Mouse (Mus musculus): ENCODE results near the gene Rbm28. TPM values are rescaled to one million over a fixed set of nuclear protein-coding genes. Genes with fewer than 3 reads are reported as not detected.

The Rbm28 gene
- polyA plus RNA-seq, 1 experiment from 2014 or later = 50.0 TPM

- in situ Hi-C loops (cut with MboI; ENCODE audit: low pct_unique_long_range_greater_than_20kb) = loop anchor here (5.0 to 10.0 kb wide), 2 partner anchors 604 to 722 kb away; partner anchors contain the start of genes Arf5, Fscn3 and Gcc1
- ChIA-PET POLR2A (interaction anchor here (0.6 to 1.2 kb wide), 2 partner anchors 15 to 81 kb away, joined by 3 to 5 read pairs; no protein-coding TSS in a partner anchor), CTCF (interaction anchor here (0.9 to 2.0 kb wide), 7 partner anchors 10 to 197 kb away, joined by 3 to 5 read pairs (median 3); no protein-coding TSS in a partner anchor)
- no peak for DNase-seq (ENCODE audit: low read depth, low spot score)
- H3K27me3 ChIP-seq = no peaks in the 10 kb centered on the region
- ATAC-seq = peak; percentile 32
- no peak for TF ChIP-seq CTCF (IDR thresholded peaks at IDR 0.05)
Measured at GRCm38 (mm10) chr6:29146641-29147040, 18.2 kb downstream of the Rbm28 start.

- CTCF ChIA-PET = interaction anchor here (0.8 to 2.0 kb wide), 9 partner anchors 9 to 196 kb away, joined by 3 to 10 read pairs (median 4); no protein-coding TSS in a partner anchor
Measured at GRCm38 (mm10) chr6:29145456-29146307, 19.1 kb downstream of the Rbm28 start.

GRCm38 (mm10) chr6:29144971-29145370 is 19.8 kb downstream of the Rbm28 start:
- in situ Hi-C loops (cut with MboI; ENCODE audit: low pct_unique_long_range_greater_than_20kb) = loop anchor here (5.0 to 10.0 kb wide), 4 partner anchors 108 to 720 kb away; partner anchors contain the start of genes Arf5, Fscn3 and Gcc1
- ChIA-PET CTCF (interaction anchor here (1.1 to 1.9 kb wide), 7 partner anchors 10 to 190 kb away, joined by 3 to 10 read pairs (median 5); no protein-coding TSS in a partner anchor), POLR2A (no interaction called here)
- H3K27me3 ChIP-seq = no peaks in the 10 kb centered on the region
- ATAC-seq (peak; percentile 13), DNase-seq (ENCODE audit: low read depth, low spot score) (no peak)
- TF ChIP-seq CTCF (IDR thresholded peaks at IDR 0.05) = no peak

More at GRCm38 (mm10) chr6:29145456-29146307, 19.1 kb downstream of the Rbm28 start:
- POLR2A ChIA-PET = interaction anchor here (0.6 to 1.2 kb wide), 2 partner anchors 16 to 80 kb away, joined by 3 to 5 read pairs; no protein-coding TSS in a partner anchor
- TF ChIP-seq CTCF (IDR thresholded peaks at IDR 0.05) = no peak
- ATAC-seq = no peak
- H3K27me3 ChIP-seq = no peaks in the 10 kb centered on the region
- DNase-seq (ENCODE audit: low read depth, low spot score) = no peak
- in situ Hi-C loops (cut with MboI; ENCODE audit: low pct_unique_long_range_greater_than_20kb) = loop anchor here (5.0 to 10.0 kb wide), 2 partner anchors 603 to 721 kb away; partner anchors contain the start of genes Arf5, Fscn3 and Gcc1

- in situ Hi-C loops (cut with MboI; ENCODE audit: low pct_unique_long_range_greater_than_20kb) = loop anchor here (5.0 to 10.0 kb wide), 3 partner anchors 106 to 719 kb away; partner anchors contain the start of genes Arf5, Fscn3 and Gcc1
- ATAC-seq (no peak), DNase-seq (ENCODE audit: low read depth, low spot score) (no peak)
- TF ChIP-seq CTCF (IDR thresholded peaks at IDR 0.05) = peak; percentile 84
- CTCF ChIA-PET = interaction anchor here (0.8 to 1.7 kb wide), 7 partner anchors 11 to 113 kb away, joined by 3 to 6 read pairs (median 4); partner anchors contain the start of gene Rbm28
- POLR2A ChIA-PET = no interaction called here
- no peaks in the 10 kb centered on the region for H3K27me3 ChIP-seq
Measured at GRCm38 (mm10) chr6:29143608-29144007, 21.2 kb downstream of the Rbm28 start.

- no peaks in the 10 kb centered on the region for H3K27me3 ChIP-seq
- no peak for ATAC-seq
- DNase-seq (ENCODE audit: low read depth, low spot score) = no peak
- ChIA-PET CTCF (interaction anchor here (0.8 to 1.5 kb wide), 3 partner anchors 17 to 113 kb away, joined by 3 read pairs; no protein-coding TSS in a partner anchor), POLR2A (interaction anchor here (0.9 kb wide), 1 partner anchor 19 kb away, joined by 3 read pairs; no protein-coding TSS in a partner anchor)
- TF ChIP-seq CTCF (IDR thresholded peaks at IDR 0.05) = no peak
- in situ Hi-C loops (cut with MboI; ENCODE audit: low pct_unique_long_range_greater_than_20kb) = no loop called here
Measured at GRCm38 (mm10) chr6:29137441-29137840, 27.4 kb downstream of the Rbm28 start.

- DNase-seq (ENCODE audit: low read depth, low spot score) = no peak
- no peaks in the 10 kb centered on the region for H3K27me3 ChIP-seq
- TF ChIP-seq CTCF (IDR thresholded peaks at IDR 0.05) = no peak
- ATAC-seq = no peak
- in situ Hi-C loops (cut with MboI; ENCODE audit: low pct_unique_long_range_greater_than_20kb) = no loop called here
- POLR2A ChIA-PET = no interaction called here
- CTCF ChIA-PET = interaction anchor here (1.5 to 1.6 kb wide), 2 partner anchors 9 to 11 kb away, joined by 3 to 6 read pairs; no protein-coding TSS in a partner anchor
Measured at GRCm38 (mm10) chr6:29133100-29133499, 31.7 kb downstream of the Rbm28 start.

GRCm38 (mm10) chr6:29126878-29127426 is 37.9 kb downstream of the Rbm28 start:
- POLR2A ChIA-PET = no interaction called here
- DNase-seq (ENCODE audit: low read depth, low spot score) (no peak), ATAC-seq (no peak)
- CTCF ChIA-PET = interaction anchor here (1.4 kb wide), 2 partner anchors 8 to 16 kb away, joined by 3 to 4 read pairs; no protein-coding TSS in a partner anchor
- H3K27me3 ChIP-seq = no peaks in the 10 kb centered on the region
- TF ChIP-seq CTCF (IDR thresholded peaks at IDR 0.05) = no peak
- in situ Hi-C loops (cut with MboI; ENCODE audit: low pct_unique_long_range_greater_than_20kb) = no loop called here

GRCm38 (mm10) chr6:29119990-29120389 is 44.8 kb downstream of the Rbm28 start:
- ATAC-seq (no peak), DNase-seq (ENCODE audit: low read depth, low spot score) (no peak)
- TF ChIP-seq CTCF (IDR thresholded peaks at IDR 0.05) = no peak
- ChIA-PET CTCF (interaction anchor here (1.2 to 2.0 kb wide), 2 partner anchors 11 to 18 kb away, joined by 3 to 5 read pairs; no protein-coding TSS in a partner anchor), POLR2A (no interaction called here)
- no peaks in the 10 kb centered on the region for H3K27me3 ChIP-seq
- in situ Hi-C loops (cut with MboI; ENCODE audit: low pct_unique_long_range_greater_than_20kb) = no loop called here

- DNase-seq (ENCODE audit: low read depth, low spot score) (no peak), ATAC-seq (no peak)
- ChIA-PET POLR2A (interaction anchor here (0.6 to 0.8 kb wide), 2 partner anchors 83 to 87 kb away, joined by 3 to 4 read pairs; no protein-coding TSS in a partner anchor), CTCF (interaction anchor here (0.8 to 1.4 kb wide), 3 partner anchors 9 to 26 kb away, joined by 3 to 5 read pairs (median 3); no protein-coding TSS in a partner anchor)
- no peak for TF ChIP-seq CTCF (IDR thresholded peaks at IDR 0.05)
- in situ Hi-C loops (cut with MboI; ENCODE audit: low pct_unique_long_range_greater_than_20kb) = no loop called here
- H3K27me3 ChIP-seq = no peaks in the 10 kb centered on the region
Measured at GRCm38 (mm10) chr6:29118963-29119362, 45.8 kb downstream of the Rbm28 start.

- in situ Hi-C loops (cut with MboI; ENCODE audit: low pct_unique_long_range_greater_than_20kb) = no loop called here
- H3K27me3 ChIP-seq = no peaks in the 10 kb centered on the region
- DNase-seq (ENCODE audit: low read depth, low spot score) (no peak), ATAC-seq (no peak)
- ChIA-PET POLR2A (interaction anchor here (0.5 to 0.8 kb wide), 3 partner anchors 19 to 87 kb away, joined by 3 to 4 read pairs (median 4); no protein-coding TSS in a partner anchor), CTCF (interaction anchor here (0.8 to 1.5 kb wide), 4 partner anchors 9 to 45 kb away, joined by 3 to 5 read pairs (median 4); no protein-coding TSS in a partner anchor)
- TF ChIP-seq CTCF (IDR thresholded peaks at IDR 0.05) = no peak
Measured at GRCm38 (mm10) chr6:29118231-29118630, 46.6 kb downstream of the Rbm28 start.
